Mouse (Mus musculus): ENCODE measurements at regions not wholly inside any gene's neighbourhood (a gene's known extent, or its start where the extent isn't known, plus 50 kb on each side); places are given as distances from the start of the nearest gene placed in this dataset.

- no peak for ATAC-seq (ENCODE audit: extremely low read depth, insufficient number of reproducible peaks, low FRiP score, poor library complexity, severe bottlenecking)
These were observed 385.5 kb downstream of the Setd4 start for GRCm38 (mm10) chr16:93218402-93218801.

- ATAC-seq (ENCODE audit: extremely low read depth, insufficient number of reproducible peaks, low FRiP score, poor library complexity, severe bottlenecking): no peak
These were observed 386.1 kb downstream of the Setd4 start for GRCm38 (mm10) chr16:93217600-93218226.

GRCm38 (mm10) chr16:93215630-93216029, 388.2 kb downstream of the Setd4 start:
- no peak for ATAC-seq (ENCODE audit: extremely low read depth, insufficient number of reproducible peaks, low FRiP score, poor library complexity, severe bottlenecking)

- no peak for ATAC-seq (ENCODE audit: extremely low read depth, insufficient number of reproducible peaks, low FRiP score, poor library complexity, severe bottlenecking)
These were observed 387.7 kb upstream of the Runx1 start for GRCm38 (mm10) chr16:93213618-93214017.

GRCm38 (mm10) chr16:93207675-93208074, 381.7 kb upstream of the Runx1 start:
- no peak for ATAC-seq (ENCODE audit: extremely low read depth, insufficient number of reproducible peaks, low FRiP score, poor library complexity, severe bottlenecking)

GRCm38 (mm10) chr16:93207217-93207616, 381.3 kb upstream of the Runx1 start:
- ATAC-seq (ENCODE audit: extremely low read depth, insufficient number of reproducible peaks, low FRiP score, poor library complexity, severe bottlenecking): no peak

GRCm38 (mm10) chr16:93206325-93206724, 380.4 kb upstream of the Runx1 start:
- ATAC-seq (ENCODE audit: extremely low read depth, insufficient number of reproducible peaks, low FRiP score, poor library complexity, severe bottlenecking): no peak

GRCm38 (mm10) chr16:93204601-93205000, 378.7 kb upstream of the Runx1 start:
- ATAC-seq (ENCODE audit: extremely low read depth, insufficient number of reproducible peaks, low FRiP score, poor library complexity, severe bottlenecking): no peak

GRCm38 (mm10) chr16:93202591-93202990, 376.6 kb upstream of the Runx1 start:
- ATAC-seq (ENCODE audit: extremely low read depth, insufficient number of reproducible peaks, low FRiP score, poor library complexity, severe bottlenecking): no peak

GRCm38 (mm10) chr16:93197300-93197699, 371.4 kb upstream of the Runx1 start:
- ATAC-seq (ENCODE audit: extremely low read depth, insufficient number of reproducible peaks, low FRiP score, poor library complexity, severe bottlenecking): no peak

- no peak for ATAC-seq (ENCODE audit: extremely low read depth, insufficient number of reproducible peaks, low FRiP score, poor library complexity, severe bottlenecking)
These were observed 368.1 kb upstream of the Runx1 start for GRCm38 (mm10) chr16:93193921-93194481.

GRCm38 (mm10) chr16:93193263-93193662, 367.3 kb upstream of the Runx1 start:
- ATAC-seq (ENCODE audit: extremely low read depth, insufficient number of reproducible peaks, low FRiP score, poor library complexity, severe bottlenecking): no peak

- ATAC-seq (ENCODE audit: extremely low read depth, insufficient number of reproducible peaks, low FRiP score, poor library complexity, severe bottlenecking): no peak
These were observed 366.8 kb upstream of the Runx1 start for GRCm38 (mm10) chr16:93192651-93193173.

GRCm38 (mm10) chr16:93191174-93191573, 365.2 kb upstream of the Runx1 start:
- no peak for ATAC-seq (ENCODE audit: extremely low read depth, insufficient number of reproducible peaks, low FRiP score, poor library complexity, severe bottlenecking)

- ATAC-seq (ENCODE audit: extremely low read depth, insufficient number of reproducible peaks, low FRiP score, poor library complexity, severe bottlenecking): no peak
These were observed 364.4 kb upstream of the Runx1 start for GRCm38 (mm10) chr16:93190301-93190700.

GRCm38 (mm10) chr16:93189875-93190274, 363.9 kb upstream of the Runx1 start:
- no peak for ATAC-seq (ENCODE audit: extremely low read depth, insufficient number of reproducible peaks, low FRiP score, poor library complexity, severe bottlenecking)

- no peak for ATAC-seq (ENCODE audit: extremely low read depth, insufficient number of reproducible peaks, low FRiP score, poor library complexity, severe bottlenecking)
These were observed 363.5 kb upstream of the Runx1 start for GRCm38 (mm10) chr16:93189412-93189811.

- ATAC-seq (ENCODE audit: extremely low read depth, insufficient number of reproducible peaks, low FRiP score, poor library complexity, severe bottlenecking): no peak
These were observed 360.6 kb upstream of the Runx1 start for GRCm38 (mm10) chr16:93186554-93186953.

- no peak for ATAC-seq (ENCODE audit: extremely low read depth, insufficient number of reproducible peaks, low FRiP score, poor library complexity, severe bottlenecking)
These were observed 356.7 kb upstream of the Runx1 start for GRCm38 (mm10) chr16:93182656-93183055.

GRCm38 (mm10) chr16:93181497-93181896, 355.5 kb upstream of the Runx1 start:
- ATAC-seq (ENCODE audit: extremely low read depth, insufficient number of reproducible peaks, low FRiP score, poor library complexity, severe bottlenecking): no peak

- no peak for ATAC-seq (ENCODE audit: extremely low read depth, insufficient number of reproducible peaks, low FRiP score, poor library complexity, severe bottlenecking)
These were observed 354.3 kb upstream of the Runx1 start for GRCm38 (mm10) chr16:93180213-93180612.
